Mouse (Mus musculus) kidney, embryonic 16.5 days (tissue): ENCODE data around the gene Cib2. TPM values are rescaled to one million over a fixed set of nuclear protein-coding genes. Genes with fewer than 3 reads are reported as not detected.
"Not testable (repeated sequence)": the region's sequence is repeated elsewhere in the genome, so short reads cannot be mapped to it uniquely, and the experiment has no call there.

Source experiments
- ATAC-seq: fragments of 200-750 bp; cut with Nextera tagmentation; 2 replicates; pipeline ENCODE4 v1.8.0; 2017; ENCODE audit warnings: moderate TSS enrichment; ENCODE audit not compliant: low FRiP score, low TSS enrichment
- H3K27ac ChIP-seq: fragments of 300-500 bp; sonication (generic); 2 replicates; pipeline ENCODE4 v1.5.1; 2014; ENCODE audit warnings: low read length
- H3K27me3 ChIP-seq: fragments of 300-500 bp; sonication (generic); 2 replicates; pipeline ENCODE4 v1.6.1; 2014; ENCODE audit warnings: low read length, control low read depth, mixed read lengths; ENCODE audit not compliant: insufficient read depth
- H3K36me3 ChIP-seq: fragments of 300-500 bp; sonication (generic); 2 replicates; pipeline ENCODE4 v1.6.1; 2014; ENCODE audit warnings: low read length, control low read depth, mixed read lengths; ENCODE audit not compliant: insufficient read depth
- H3K4me1 ChIP-seq: fragments of 300-500 bp; sonication (generic); 2 replicates; pipeline ENCODE4 v1.6.1; 2014; ENCODE audit warnings: low read length, control low read depth, mixed read lengths; ENCODE audit not compliant: insufficient read depth
- H3K4me2 ChIP-seq: fragments of 300-500 bp; sonication (generic); replicated peaks from 2 replicates; pipeline ENCODE4 v1.6.1; 2014; ENCODE audit warnings: low read depth, low read length
- H3K4me3 ChIP-seq: fragments of 300-500 bp; sonication (generic); 2 replicates; pipeline ENCODE4 v1.5.1; 2014; ENCODE audit warnings: mild to moderate bottlenecking, low read length
- H3K9ac ChIP-seq: fragments of 300-500 bp; sonication (generic); replicated peaks from 2 replicates; pipeline ENCODE4 v1.6.1; 2014; ENCODE audit warnings: low read length
- H3K9me3 ChIP-seq: fragments of 300-500 bp; sonication (generic); 2 replicates; pipeline ENCODE4 v1.6.1; 2016; ENCODE audit warnings: low read length, control low read depth
- WGBS: fragments of 180-500 bp; shearing (Covaris S2); extraction: QIAGEN DNeasy Blood & Tissue Kit; methylation state at CpG from one replicate; pipeline ENCODE4 v1.1.7; 2014; 5-methylcytosine and 5-hydroxymethylcytosine counted together
- polyA plus RNA-seq: library from polyadenylated mRNA; unstranded; fragments of >200 nt; fragmentation: Nextera tagmentation; extraction: Ambion mirVana; gene quantifications from 2 replicates; pipeline ENCODE4 v1.2.1, GENCODE M21; 2015

The Cib2 gene
- polyA plus RNA-seq, result 15.8 and 15.9 TPM in 2 replicates

- Histone ChIP-seq H3K4me3 (peak within 1 kb of the TSS; percentile 63), H3K36me3 (no peaks in the 10 kb centered on the region), H3K4me1 (peaks cover 8% of the 10 kb centered on the region; the same call in 1 of the 2 replicates), H3K9me3 (no peaks in the 10 kb centered on the region), H3K27me3 (no peaks in the 10 kb centered on the region), H3K9ac (peak within 1 kb of the TSS; percentile 64), H3K4me2 (peak within 1 kb of the TSS; percentile 85), H3K27ac (no peak within 1 kb of the TSS)
- ATAC-seq, result peak; percentile 99
- WGBS, result under 1% methylated on average over 51 of the region's 54 CpGs
Observed at GRCm38 (mm10) chr9:54559771-54560471, at the start of gene Cib2. TSS of gene Cib2 (minus strand) at chr9:54560218.

- Histone ChIP-seq H3K4me3 (no peak overlapping the region), H3K4me1 (no peaks in the 10 kb centered on the region), H3K9me3 (no peaks in the 10 kb centered on the region), H3K9ac (no peak overlapping the region), H3K36me3 (peaks cover 42% of the 10 kb centered on the region), H3K4me2 (no peak overlapping the region), H3K27ac (no peak overlapping the region), H3K27me3 (no peaks in the 10 kb centered on the region)
- WGBS, result 61% methylated on average over 4 of the region's 4 CpGs
- ATAC-seq, result no peak
Observed at GRCm38 (mm10) chr9:54604886-54605285, 44.9 kb upstream of the Cib2 start.

- H3K9ac ChIP-seq, result no peak overlapping the region
- ATAC-seq, result no peak
- H3K27me3 ChIP-seq, result no peaks in the 10 kb centered on the region
- no peak overlapping the region for H3K4me2 ChIP-seq
- no peaks in the 10 kb centered on the region for H3K9me3 ChIP-seq
- no peak overlapping the region for H3K27ac ChIP-seq
- peaks cover 47% of the 10 kb centered on the region for H3K36me3 ChIP-seq
- H3K4me1 ChIP-seq, result no peaks in the 10 kb centered on the region
- H3K4me3 ChIP-seq, result no peak overlapping the region
- WGBS, result 66% methylated on average over 5 of the region's 5 CpGs
Observed at GRCm38 (mm10) chr9:54604131-54604654, 44.2 kb upstream of the Cib2 start.

- no peak for ATAC-seq
- H3K4me1 ChIP-seq, result no peaks in the 10 kb centered on the region
- H3K27ac ChIP-seq, result no peak overlapping the region
- WGBS, result 91% methylated on average over 7 of the region's 7 CpGs
- H3K36me3 ChIP-seq, result peaks cover 55% of the 10 kb centered on the region
- H3K9ac ChIP-seq, result no peak overlapping the region
- H3K27me3 ChIP-seq, result no peaks in the 10 kb centered on the region
- H3K4me3 ChIP-seq, result no peak overlapping the region
- no peaks in the 10 kb centered on the region for H3K9me3 ChIP-seq
- no peak overlapping the region for H3K4me2 ChIP-seq
Observed at GRCm38 (mm10) chr9:54602916-54603315, 42.9 kb upstream of the Cib2 start.

DNA sequence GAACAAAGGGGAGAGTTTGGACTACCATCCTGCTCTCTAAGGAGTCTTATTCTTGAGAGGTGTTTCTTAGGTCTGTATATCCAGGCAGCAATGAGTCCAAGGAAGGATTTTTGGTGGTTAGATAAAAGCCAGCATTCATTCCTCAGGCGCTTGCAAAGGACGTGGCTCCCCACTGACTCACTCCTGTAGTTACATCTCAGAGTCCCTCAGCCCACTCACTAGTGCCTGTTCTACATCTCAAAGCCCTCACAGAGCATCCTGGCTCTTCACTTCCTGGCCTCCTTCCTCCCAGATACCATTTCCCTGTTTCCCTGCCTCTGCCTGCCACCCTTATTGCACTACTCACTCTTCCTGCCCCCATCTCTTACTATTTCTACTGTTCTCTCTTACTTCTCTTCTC, 42.4 kb upstream of the Cib2 start:
- WGBS, result 84% methylated on average over 2 of the region's 2 CpGs
- Histone ChIP-seq H3K4me3 (no peak overlapping the region), H3K9me3 (no peaks in the 10 kb centered on the region), H3K9ac (no peak overlapping the region), H3K27me3 (no peaks in the 10 kb centered on the region), H3K36me3 (peaks cover 59% of the 10 kb centered on the region), H3K27ac (no peak overlapping the region), H3K4me1 (no peaks in the 10 kb centered on the region), H3K4me2 (no peak overlapping the region)
- ATAC-seq, result no peak

DNA sequence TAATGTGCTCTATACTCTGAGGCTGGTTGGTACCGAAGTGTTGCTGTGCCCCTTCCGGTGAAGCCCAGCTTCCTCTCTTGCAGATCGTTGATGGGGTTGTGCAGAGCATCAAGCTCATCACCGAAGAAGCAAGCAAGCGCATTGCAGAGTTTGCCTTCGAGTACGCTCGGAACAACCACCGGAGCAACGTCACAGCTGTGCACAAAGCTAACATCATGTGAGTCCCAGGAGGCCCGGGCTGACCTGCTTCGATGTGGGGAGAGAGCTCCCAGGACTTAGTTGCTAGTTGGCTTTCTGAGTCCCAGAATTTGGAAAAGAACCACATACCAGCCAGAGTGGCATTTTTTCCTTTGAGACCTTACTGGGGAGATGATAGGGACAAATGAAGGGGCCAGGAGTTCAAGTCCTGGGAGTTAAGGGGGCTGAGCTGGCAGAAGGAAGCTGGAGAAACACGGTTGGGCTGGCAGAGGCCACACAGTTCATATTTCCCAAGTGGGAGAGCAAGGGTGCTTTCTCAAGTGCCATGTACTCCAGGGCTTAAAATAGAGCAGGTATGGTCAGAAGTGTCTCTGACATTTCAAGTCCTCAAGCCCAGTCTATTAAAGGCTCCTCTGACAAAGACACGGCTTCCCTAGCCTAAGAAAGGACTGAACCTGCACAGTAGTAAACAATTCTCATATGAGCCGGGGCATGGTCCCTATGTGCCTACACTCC, 36.9 kb upstream of the Cib2 start:
- Histone ChIP-seq H3K4me2 (no peak overlapping the region), H3K9ac (no peak overlapping the region), H3K4me1 (no peaks in the 10 kb centered on the region), H3K4me3 (no peak overlapping the region), H3K36me3 (peaks cover 68% of the 10 kb centered on the region), H3K27me3 (no peaks in the 10 kb centered on the region), H3K27ac (no peak overlapping the region), H3K9me3 (no peaks in the 10 kb centered on the region)
- 92% methylated on average over 15 of the region's 15 CpGs for WGBS
- ATAC-seq, result no peak

DNA sequence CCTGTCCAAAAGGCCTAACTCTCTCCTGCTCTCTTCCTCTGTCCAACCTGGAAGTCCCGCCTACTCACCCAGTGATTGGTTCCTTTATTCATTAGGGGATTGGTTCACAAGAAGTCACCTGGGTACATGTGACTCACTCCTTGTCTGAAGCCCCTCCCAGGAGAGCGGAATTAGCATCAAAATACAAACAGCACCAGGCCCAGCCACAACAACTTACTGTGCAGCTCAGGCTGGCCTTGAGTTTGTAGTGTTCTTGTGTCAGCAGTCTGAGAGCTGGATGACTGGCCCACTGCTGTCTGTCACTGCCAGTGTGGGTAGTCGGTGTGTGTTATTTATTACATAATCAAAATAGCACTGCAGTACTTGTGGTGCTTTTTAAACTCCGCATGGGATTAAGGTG, 33.6 kb upstream of the Cib2 start:
- WGBS, result 80% methylated on average over 4 of the region's 4 CpGs
- H3K27ac ChIP-seq, result not testable (repeated sequence)

DNA sequence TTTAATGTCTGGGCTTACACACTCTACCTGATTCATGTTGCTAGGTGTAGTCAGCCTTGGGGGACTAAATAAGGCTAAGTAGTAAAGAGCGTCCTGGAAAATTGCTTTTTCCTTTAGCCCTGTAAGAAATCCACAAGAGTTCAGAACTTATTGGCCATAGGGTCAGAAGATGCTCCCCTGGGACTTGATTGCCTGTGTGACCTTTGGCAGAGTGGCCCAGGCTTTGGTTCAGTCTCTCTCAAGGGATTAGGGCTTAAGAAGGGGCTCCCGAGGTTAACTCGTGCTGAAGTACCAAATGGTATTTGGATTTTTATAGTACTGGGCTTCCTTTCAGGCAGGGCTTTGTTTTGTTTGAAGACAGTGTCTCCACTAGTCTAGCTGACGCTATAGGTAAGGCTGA, 27.8 kb upstream of the Cib2 start:
- peak overlapping the region; percentile 81 for H3K4me3 ChIP-seq
- H3K27ac ChIP-seq, result no peak overlapping the region
- no peak for ATAC-seq
- H3K36me3 ChIP-seq, result peaks cover 17% of the 10 kb centered on the region; the same call in 1 of the 2 replicates
- H3K9me3 ChIP-seq, result no peaks in the 10 kb centered on the region
- peak overlapping the region; percentile 86 for H3K4me2 ChIP-seq
- 47% methylated on average over 4 of the region's 4 CpGs for WGBS
- peak overlapping the region; percentile 18; the same call in 1 of the 2 replicates for H3K9ac ChIP-seq
- H3K27me3 ChIP-seq, result no peaks in the 10 kb centered on the region
- peaks cover 16% of the 10 kb centered on the region for H3K4me1 ChIP-seq

More for the DNA sequence above, 33.6 kb upstream of the Cib2 start:
- not testable (repeated sequence) for H3K4me1 ChIP-seq, H3K27me3 ChIP-seq, H3K9ac ChIP-seq, H3K4me3 ChIP-seq, ATAC-seq, H3K4me2 ChIP-seq, H3K9me3 ChIP-seq
- peaks cover 57% of the 10 kb centered on the region for H3K36me3 ChIP-seq

DNA sequence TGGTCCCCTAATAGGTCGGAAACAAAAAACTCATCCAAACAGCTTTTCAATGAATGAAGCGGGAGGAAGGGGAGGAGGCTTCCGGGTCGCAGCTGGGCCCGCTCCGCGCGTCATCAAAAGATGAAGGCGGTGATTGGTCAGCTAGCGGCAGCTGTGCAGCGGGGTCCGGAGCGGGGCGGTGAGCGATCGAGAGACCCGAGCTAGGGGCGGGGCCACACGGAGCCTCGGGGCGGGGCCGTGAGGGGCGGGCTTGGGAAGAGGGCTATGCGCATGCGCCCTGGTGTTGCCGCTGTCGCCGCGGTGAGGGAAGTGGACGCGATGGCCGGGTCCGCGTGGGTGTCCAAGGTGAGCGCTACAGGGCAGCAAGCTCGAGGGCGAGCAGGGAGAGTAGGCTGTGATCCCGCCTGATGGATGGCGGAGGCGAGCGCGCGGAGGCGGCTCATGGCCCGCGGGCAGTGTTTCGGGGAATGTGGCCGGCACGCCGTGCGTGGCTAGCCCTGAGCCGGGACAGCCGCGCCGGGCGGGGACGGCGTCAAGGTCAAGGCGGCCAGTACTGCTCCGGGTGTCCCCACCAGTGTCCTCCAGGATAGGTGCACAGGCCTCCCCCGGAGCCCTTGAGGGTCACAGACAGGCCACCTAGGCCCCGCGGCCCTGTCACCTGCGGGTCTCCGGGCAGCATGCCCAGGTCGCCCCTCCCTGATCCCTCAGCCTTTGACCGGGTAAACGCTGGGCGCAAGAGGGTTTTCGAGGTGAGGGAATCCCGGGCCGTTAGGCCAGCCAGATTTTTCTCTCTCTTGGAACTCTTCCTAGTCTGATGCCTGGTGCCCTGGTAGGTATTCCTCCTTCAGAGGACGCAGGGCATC, 26.4 kb upstream of the Cib2 start, which contains the start of gene Idh3a:
Gene Idh3a, plus strand, starts transcription at position 136 of the 863 bp plus-strand sequence.
- peak within 1 kb of the TSS; percentile 81 for H3K4me3 ChIP-seq
- WGBS, result under 1% methylated on average over 63 of the region's 73 CpGs
- H3K36me3 ChIP-seq, result peaks cover 13% of the 10 kb centered on the region; the same call in 1 of the 2 replicates
- peak within 1 kb of the TSS; percentile 85 for H3K9ac ChIP-seq
- H3K27me3 ChIP-seq, result no peaks in the 10 kb centered on the region
- H3K27ac ChIP-seq, result no peak within 1 kb of the TSS; the same call in 1 of the 2 replicates
- ATAC-seq, result peak; percentile 99
- H3K4me1 ChIP-seq, result peaks cover 16% of the 10 kb centered on the region
- H3K9me3 ChIP-seq, result no peaks in the 10 kb centered on the region
- H3K4me2 ChIP-seq, result peak within 1 kb of the TSS; percentile 86
